Mouse (Mus musculus) lung, embryonic 14.5 days (tissue): ENCODE measurements around the gene Wdfy1. TPM values are rescaled to one million over a fixed set of nuclear protein-coding genes. Genes with fewer than 3 reads are reported as not detected.

ENCODE experiments used
- ATAC-seq: fragments of 200-750 bp; cut with Nextera tagmentation; 2 replicates; pipeline ENCODE4 v1.8.0; 2017; ENCODE audit warnings: mild to moderate bottlenecking, moderate TSS enrichment, moderate library complexity; ENCODE audit not compliant: insufficient read depth
- DNase-seq: peaks from one replicate; pipeline ENCODE4 v3.0.0-alpha.2; 2015
- H3K27ac ChIP-seq: fragments of 300-500 bp; sonication (generic); 2 replicates; pipeline ENCODE4 v1.5.1; 2014; ENCODE audit warnings: low read depth, mild to moderate bottlenecking, moderate library complexity
- H3K27me3 ChIP-seq: fragments of 300-500 bp; sonication (generic); 2 replicates; pipeline ENCODE4 v1.6.1; 2014; ENCODE audit warnings: low read length, control low read depth; ENCODE audit not compliant: insufficient read depth
- H3K36me3 ChIP-seq: fragments of 300-500 bp; sonication (generic); 2 replicates; pipeline ENCODE4 v1.6.1; 2014; ENCODE audit warnings: control low read depth; ENCODE audit not compliant: insufficient read depth
- H3K4me1 ChIP-seq: fragments of 300-500 bp; sonication (generic); 2 replicates; pipeline ENCODE4 v1.6.1; 2014; ENCODE audit warnings: antibody characterized with exemption, control low read depth; ENCODE audit not compliant: insufficient read depth
- H3K4me2 ChIP-seq: fragments of 300-500 bp; sonication (generic); 2 replicates; pipeline ENCODE4 v1.6.1; 2014; ENCODE audit warnings: mild to moderate bottlenecking
- H3K4me3 ChIP-seq: fragments of 300-500 bp; sonication (generic); 2 replicates; pipeline ENCODE4 v1.5.1; 2014; ENCODE audit warnings: low read depth, low read length
- H3K9ac ChIP-seq: fragments of 300-500 bp; sonication (generic); 2 replicates; pipeline ENCODE4 v1.6.1; 2014
- H3K9me3 ChIP-seq: fragments of 300-500 bp; sonication (generic); 2 replicates; pipeline ENCODE4 v1.6.1; 2016; ENCODE audit warnings: low read depth, low read length, control low read depth
- CTCF ChIP-seq: IDR thresholded peaks from 2 replicates; pipeline ENCODE4 v1.5.1; 2016; ENCODE audit warnings: antibody characterized with exemption, low read depth
- WGBS: fragments of 180-500 bp; shearing (Covaris S2); extraction: QIAGEN DNeasy Blood & Tissue Kit; methylation state at CpG from one replicate; pipeline ENCODE4 v1.1.7; 2014; 5-methylcytosine and 5-hydroxymethylcytosine counted together
- polyA plus RNA-seq: library from polyadenylated mRNA; unstranded; fragments of >200 nt; fragmentation: Nextera tagmentation; extraction: Ambion mirVana; gene quantifications from 2 replicates; pipeline ENCODE4 v1.2.1, GENCODE M21; 2014

Wdfy1 gene
- polyA plus RNA-seq, 1 experiment from 2014 or later: 39.9 TPM

- DNase-seq: no peak
- Histone ChIP-seq H3K9me3 (no peaks in the 10 kb centered on the region), H3K36me3 (peaks cover 4% of the 10 kb centered on the region)
Observed at GRCm38 (mm10) chr1:79703520-79703919, 72.4 kb downstream of the Wdfy1 start.

GRCm38 (mm10) chr1:79698506-79698905 is 77.4 kb downstream of the Wdfy1 start:
- no peak overlapping the region for H3K9ac ChIP-seq
- H3K27me3 ChIP-seq: no peaks in the 10 kb centered on the region
- no peak overlapping the region for H3K27ac ChIP-seq
- H3K4me3 ChIP-seq: no peak overlapping the region
- TF ChIP-seq CTCF: no peak
- no peaks in the 10 kb centered on the region for H3K36me3 ChIP-seq
- peaks cover 2% of the 10 kb centered on the region; the same call in 1 of the 2 replicates for H3K4me1 ChIP-seq
- no peak overlapping the region for H3K4me2 ChIP-seq
- DNase-seq (no peak), ATAC-seq (no peak)
- 87% methylated on average over 2 of the region's 2 CpGs for WGBS
- H3K9me3 ChIP-seq: no peaks in the 10 kb centered on the region

More at GRCm38 (mm10) chr1:79703520-79703919, 72.4 kb downstream of the Wdfy1 start:
- TF ChIP-seq CTCF: no peak
- no peak overlapping the region for H3K9ac ChIP-seq
- H3K4me2 ChIP-seq: no peak overlapping the region
- 89% methylated on average over 8 of the region's 8 CpGs for WGBS
- no peaks in the 10 kb centered on the region for H3K4me1 ChIP-seq
- H3K27me3 ChIP-seq: no peaks in the 10 kb centered on the region
- H3K27ac ChIP-seq: no peak overlapping the region
- no peak for ATAC-seq
- no peak overlapping the region for H3K4me3 ChIP-seq

- no peaks in the 10 kb centered on the region for H3K9me3 ChIP-seq
- no peak overlapping the region for H3K4me2 ChIP-seq
- H3K27ac ChIP-seq: peak overlapping the region; percentile 67; the same call in 1 of the 2 replicates
Observed at GRCm38 (mm10) chr1:79697382-79697781, 78.6 kb downstream of the Wdfy1 start.

GRCm38 (mm10) chr1:79696933-79697332 is 79.0 kb downstream of the Wdfy1 start:
- no peak for TF ChIP-seq CTCF
- 0 out of 2 replicates have a peak overlapping the region, but pooled peaks have one; percentile 30 for H3K27ac ChIP-seq
- H3K4me2 ChIP-seq: no peak overlapping the region

More at GRCm38 (mm10) chr1:79697382-79697781, 78.6 kb downstream of the Wdfy1 start:
- Histone ChIP-seq H3K4me3 (no peak overlapping the region), H3K36me3 (no peaks in the 10 kb centered on the region), H3K4me1 (peaks cover 2% of the 10 kb centered on the region; the same call in 1 of the 2 replicates), H3K27me3 (no peaks in the 10 kb centered on the region), H3K9ac (no peak overlapping the region)
- DNase-seq (peak; percentile 82), ATAC-seq (peak; percentile 90)
- WGBS: 37% methylated on average over 9 of the region's 9 CpGs
- TF ChIP-seq CTCF: no peak

GRCm38 (mm10) chr1:79692482-79692881 is 83.5 kb downstream of the Wdfy1 start:
- H3K9me3 ChIP-seq: no peaks in the 10 kb centered on the region

More at GRCm38 (mm10) chr1:79696933-79697332, 79.0 kb downstream of the Wdfy1 start:
- no peaks in the 10 kb centered on the region for H3K9me3 ChIP-seq
- no peak overlapping the region for H3K9ac ChIP-seq
- H3K27me3 ChIP-seq: no peaks in the 10 kb centered on the region
- DNase-seq (peak; percentile 14), ATAC-seq (peak; percentile 72)
- WGBS: 47% methylated on average over 5 of the region's 5 CpGs
- no peaks in the 10 kb centered on the region for H3K36me3 ChIP-seq
- peaks cover 2% of the 10 kb centered on the region; the same call in 1 of the 2 replicates for H3K4me1 ChIP-seq
- no peak overlapping the region for H3K4me3 ChIP-seq

GRCm38 (mm10) chr1:79687254-79687653 is 88.7 kb downstream of the Wdfy1 start:
- no peak for TF ChIP-seq CTCF

More at GRCm38 (mm10) chr1:79692482-79692881, 83.5 kb downstream of the Wdfy1 start:
- no peak for TF ChIP-seq CTCF
- 73% methylated on average over 3 of the region's 3 CpGs for WGBS
- Histone ChIP-seq H3K36me3 (no peaks in the 10 kb centered on the region), H3K9ac (no peak overlapping the region), H3K4me1 (peaks cover 2% of the 10 kb centered on the region; the same call in 1 of the 2 replicates), H3K4me2 (no peak overlapping the region), H3K27ac (no peak overlapping the region), H3K4me3 (no peak overlapping the region), H3K27me3 (no peaks in the 10 kb centered on the region)
- no peak for ATAC-seq
- DNase-seq: no peak

GRCm38 (mm10) chr1:79684027-79684426 is 91.9 kb downstream of the Wdfy1 start:
- H3K27me3 ChIP-seq: no peaks in the 10 kb centered on the region
- no peaks in the 10 kb centered on the region for H3K36me3 ChIP-seq
- ATAC-seq: no peak
- H3K4me3 ChIP-seq: no peak overlapping the region
- H3K4me1 ChIP-seq: no peaks in the 10 kb centered on the region
- H3K9ac ChIP-seq: no peak overlapping the region
- TF ChIP-seq CTCF: no peak
- no peak overlapping the region for H3K27ac ChIP-seq
- no peaks in the 10 kb centered on the region for H3K9me3 ChIP-seq
- H3K4me2 ChIP-seq: no peak overlapping the region
- no peak for DNase-seq

More at GRCm38 (mm10) chr1:79687254-79687653, 88.7 kb downstream of the Wdfy1 start:
- Histone ChIP-seq H3K27ac (no peak overlapping the region), H3K4me1 (no peaks in the 10 kb centered on the region), H3K36me3 (no peaks in the 10 kb centered on the region), H3K9me3 (no peaks in the 10 kb centered on the region), H3K27me3 (no peaks in the 10 kb centered on the region), H3K4me2 (no peak overlapping the region), H3K4me3 (no peak overlapping the region), H3K9ac (no peak overlapping the region)
- 50% methylated on average over 1 of the region's 1 CpGs for WGBS
- ATAC-seq (no peak), DNase-seq (no peak)
